Mouse (Mus musculus): ENCODE measurements around the gene Ube2f. TPM values are rescaled to one million over a fixed set of nuclear protein-coding genes. Genes with fewer than 3 reads are reported as not detected.

Gene Ube2f
- polyA plus RNA-seq, 1 experiment: 19.5 TPM

DNA sequence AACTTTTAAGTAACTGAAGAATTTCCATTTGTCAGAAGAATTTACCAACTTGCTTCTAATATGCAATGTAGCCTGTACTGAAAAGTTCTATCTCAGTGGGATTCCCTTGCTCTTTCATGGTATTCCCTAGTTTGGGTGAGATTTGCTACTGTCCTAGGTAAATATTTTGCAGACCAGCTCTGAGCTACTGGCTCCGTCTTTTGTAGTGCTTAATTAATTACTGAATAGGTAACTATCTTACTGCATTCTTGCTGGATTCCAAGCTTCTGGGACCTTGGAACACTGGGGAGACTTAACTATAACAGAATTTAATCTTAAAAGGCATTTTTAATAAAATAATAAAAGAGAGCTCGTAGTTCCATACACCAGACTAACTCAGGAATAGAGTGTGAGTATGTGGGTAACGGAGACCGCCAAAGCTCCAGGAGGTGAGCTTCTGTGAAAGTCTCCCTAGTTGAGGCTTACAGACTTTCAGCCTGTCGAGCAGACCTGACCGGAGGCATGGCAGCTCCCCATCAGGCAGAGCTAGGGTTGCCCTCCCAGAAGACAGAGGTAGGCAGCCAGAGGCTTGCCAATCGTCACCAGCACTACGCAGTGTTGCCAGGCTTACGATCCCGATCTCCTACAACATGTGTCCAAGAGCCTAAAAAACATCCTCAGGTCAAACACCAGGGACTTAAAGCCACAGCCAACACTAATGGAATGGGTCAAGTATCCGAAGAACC lies 42.2 kb downstream of the Ube2f start:
- no peak overlapping the region for H3K27ac ChIP-seq (ENCODE audit: insufficient read depth, low read depth, low read length)
- peaks cover 7% of the 10 kb centered on the region; the same call in 1 of the 2 replicates for H3K36me3 ChIP-seq (ENCODE audit: control insufficient read depth, insufficient read depth, low read length)
- peaks cover 2% of the 10 kb centered on the region; the same call in 1 of the 2 replicates for H3K4me1 ChIP-seq (ENCODE audit: control insufficient read depth, insufficient read depth, insufficient read length, low read length)
- WGBS: 94% methylated on average over 11 of the region's 11 CpGs
- TF ChIP-seq POLR2A (IDR thresholded peaks at IDR 0.05; ENCODE audit: low read depth, low read length) (no peak), CTCF (IDR thresholded peaks at IDR 0.05; ENCODE audit: extremely low read depth, insufficient read length, insufficient replicate concordance, low read depth, low read length) (no peak)
- H3K27me3 ChIP-seq (ENCODE audit: control insufficient read depth, insufficient read depth, low read length): no peaks in the 10 kb centered on the region
- no peak overlapping the region for H3K4me3 ChIP-seq (ENCODE audit: low read depth, low read length)

DNA sequence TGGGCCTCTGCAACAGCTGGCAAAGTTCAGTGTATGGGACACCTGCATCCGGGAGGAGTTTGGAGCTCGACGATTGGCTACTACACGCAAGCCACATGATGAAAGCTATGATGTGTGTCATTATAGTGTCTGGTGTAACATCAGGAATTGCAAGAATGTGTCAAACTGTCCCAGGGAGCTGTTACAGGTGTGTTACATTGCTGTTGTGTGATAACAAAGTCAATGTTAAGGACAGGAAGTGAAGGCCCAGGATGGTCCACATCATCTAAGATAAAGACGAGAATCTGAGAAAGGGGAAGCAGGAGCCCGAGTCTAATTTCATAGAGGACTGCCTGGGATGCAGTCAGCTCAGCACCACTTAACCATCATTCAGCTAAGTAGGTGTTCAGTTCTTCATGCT lies 45.4 kb downstream of the Ube2f start:
- Histone ChIP-seq H3K27me3 (ENCODE audit: control insufficient read depth, insufficient read depth, low read length) (no peaks in the 10 kb centered on the region), H3K4me1 (ENCODE audit: control insufficient read depth, insufficient read depth, insufficient read length, low read length) (peaks cover 4% of the 10 kb centered on the region; the same call in 1 of the 2 replicates), H3K36me3 (ENCODE audit: control insufficient read depth, insufficient read depth, low read length) (peaks cover 4% of the 10 kb centered on the region; the same call in 1 of the 2 replicates), H3K27ac (ENCODE audit: insufficient read depth, low read depth, low read length) (no peak overlapping the region), H3K4me3 (ENCODE audit: low read depth, low read length) (no peak overlapping the region)
- TF ChIP-seq CTCF (IDR thresholded peaks at IDR 0.05; ENCODE audit: extremely low read depth, insufficient read length, insufficient replicate concordance, low read depth, low read length) (no peak), POLR2A (IDR thresholded peaks at IDR 0.05; ENCODE audit: low read depth, low read length) (no peak)
- 86% methylated on average over 6 of the region's 6 CpGs for WGBS

DNA sequence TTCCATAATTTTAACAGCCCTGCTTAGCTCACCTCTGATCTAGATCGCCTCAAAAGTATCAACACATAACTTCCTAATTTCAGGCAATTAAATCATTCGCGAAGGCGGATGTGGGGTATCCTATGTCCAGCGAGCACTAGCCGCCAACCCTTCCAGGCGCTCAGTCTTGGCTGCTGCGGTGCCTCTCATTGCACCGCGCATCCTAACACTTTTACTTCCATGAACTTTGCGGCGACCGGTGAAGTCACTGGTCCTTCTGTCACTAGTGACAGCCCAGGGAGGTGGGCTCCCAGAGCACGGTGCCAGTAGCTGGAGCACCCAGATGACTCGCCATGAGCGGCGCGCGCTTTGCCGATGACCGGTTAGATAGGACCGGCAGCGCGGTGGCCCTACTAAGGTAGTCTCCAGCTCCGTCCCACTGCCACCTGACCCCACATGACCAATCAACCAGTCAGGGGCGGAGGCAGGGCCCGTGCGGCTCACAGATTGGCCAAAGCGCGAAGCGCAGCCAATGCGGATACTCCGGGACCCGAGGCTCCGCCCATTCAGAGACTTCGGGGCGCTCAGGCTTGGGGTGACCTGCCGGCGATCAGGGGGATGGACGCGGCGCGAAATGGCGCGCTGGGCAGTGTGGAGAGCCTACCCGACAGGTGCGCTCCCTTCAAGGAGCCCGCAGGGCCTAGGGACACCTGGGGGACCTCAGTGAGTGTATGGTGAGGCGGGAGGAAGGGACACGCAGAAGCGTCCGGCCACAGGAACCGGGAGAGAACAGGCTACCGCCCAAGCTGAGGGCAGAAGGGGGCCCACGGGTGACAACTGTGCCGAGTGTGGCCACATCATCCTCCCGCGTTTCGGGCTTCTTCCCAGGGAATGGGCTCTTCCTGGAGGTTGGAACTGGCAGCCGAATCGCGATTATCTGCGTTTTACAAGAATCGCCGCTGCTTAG lies 48.0 kb downstream of the Ube2f start, which contains the start of gene Scly:
Gene Scly (plus strand): TSS at position 540 of the 946 bp plus-strand sequence.
- Histone ChIP-seq H3K4me3 (ENCODE audit: low read depth, low read length) (peak within 1 kb of the TSS; percentile 80), H3K27me3 (ENCODE audit: control insufficient read depth, insufficient read depth, low read length) (no peaks in the 10 kb centered on the region), H3K27ac (ENCODE audit: insufficient read depth, low read depth, low read length) (peak within 1 kb of the TSS; percentile 74), H3K4me1 (ENCODE audit: control insufficient read depth, insufficient read depth, insufficient read length, low read length) (peaks cover 4% of the 10 kb centered on the region), H3K36me3 (ENCODE audit: control insufficient read depth, insufficient read depth, low read length) (peaks cover 6% of the 10 kb centered on the region; the same call in 1 of the 2 replicates)
- under 1% methylated on average over 64 of the region's 65 CpGs for WGBS
- TF ChIP-seq POLR2A (IDR thresholded peaks at IDR 0.05; ENCODE audit: low read depth, low read length): peak; percentile 74
- TF ChIP-seq CTCF (IDR thresholded peaks at IDR 0.05; ENCODE audit: extremely low read depth, insufficient read length, insufficient replicate concordance, low read depth, low read length): no peak

DNA sequence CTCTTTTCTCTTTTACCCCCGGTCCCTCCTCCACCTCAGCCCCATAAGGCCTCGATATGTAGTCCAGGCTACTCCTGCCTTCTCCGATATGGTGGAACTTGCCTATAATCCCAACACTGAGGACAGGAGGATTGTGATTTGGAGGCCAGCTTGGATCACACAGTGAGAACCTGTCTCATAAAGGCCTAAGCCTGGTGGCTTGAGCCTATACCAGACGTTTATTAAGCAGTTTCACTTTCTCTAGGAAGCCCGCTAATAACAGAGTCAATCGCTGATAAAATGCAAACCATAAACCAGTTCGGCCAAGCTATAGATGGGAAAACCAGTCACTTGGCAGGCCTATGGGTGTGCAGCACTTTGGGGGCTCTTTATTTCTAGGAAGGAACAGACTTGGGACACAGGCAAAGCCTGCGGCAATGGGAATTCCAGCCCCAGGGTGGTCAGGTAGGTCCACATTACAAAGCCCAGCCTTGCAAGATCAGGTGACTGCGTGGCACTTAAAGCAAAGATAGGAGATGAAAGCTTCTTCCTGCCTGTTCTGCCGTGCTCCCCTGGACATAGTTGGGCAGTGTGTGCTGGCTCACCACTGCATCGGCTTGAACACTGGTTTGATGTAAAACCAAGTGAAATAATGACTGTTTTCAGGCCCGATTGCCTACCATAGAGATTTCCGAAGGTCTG lies 49.1 kb downstream of the Ube2f start:
- peaks cover 4% of the 10 kb centered on the region for H3K4me1 ChIP-seq (ENCODE audit: control insufficient read depth, insufficient read depth, insufficient read length, low read length)
- H3K36me3 ChIP-seq (ENCODE audit: control insufficient read depth, insufficient read depth, low read length): peaks cover 12% of the 10 kb centered on the region
- TF ChIP-seq CTCF (IDR thresholded peaks at IDR 0.05; ENCODE audit: extremely low read depth, insufficient read length, insufficient replicate concordance, low read depth, low read length) (no peak), POLR2A (IDR thresholded peaks at IDR 0.05; ENCODE audit: low read depth, low read length) (no peak)
- no peaks in the 10 kb centered on the region for H3K27me3 ChIP-seq (ENCODE audit: control insufficient read depth, insufficient read depth, low read length)
- H3K4me3 ChIP-seq (ENCODE audit: low read depth, low read length): peak overlapping the region; percentile 80
- 29% methylated on average over 13 of the region's 13 CpGs for WGBS
- H3K27ac ChIP-seq (ENCODE audit: insufficient read depth, low read depth, low read length): peak overlapping the region; percentile 74

DNA sequence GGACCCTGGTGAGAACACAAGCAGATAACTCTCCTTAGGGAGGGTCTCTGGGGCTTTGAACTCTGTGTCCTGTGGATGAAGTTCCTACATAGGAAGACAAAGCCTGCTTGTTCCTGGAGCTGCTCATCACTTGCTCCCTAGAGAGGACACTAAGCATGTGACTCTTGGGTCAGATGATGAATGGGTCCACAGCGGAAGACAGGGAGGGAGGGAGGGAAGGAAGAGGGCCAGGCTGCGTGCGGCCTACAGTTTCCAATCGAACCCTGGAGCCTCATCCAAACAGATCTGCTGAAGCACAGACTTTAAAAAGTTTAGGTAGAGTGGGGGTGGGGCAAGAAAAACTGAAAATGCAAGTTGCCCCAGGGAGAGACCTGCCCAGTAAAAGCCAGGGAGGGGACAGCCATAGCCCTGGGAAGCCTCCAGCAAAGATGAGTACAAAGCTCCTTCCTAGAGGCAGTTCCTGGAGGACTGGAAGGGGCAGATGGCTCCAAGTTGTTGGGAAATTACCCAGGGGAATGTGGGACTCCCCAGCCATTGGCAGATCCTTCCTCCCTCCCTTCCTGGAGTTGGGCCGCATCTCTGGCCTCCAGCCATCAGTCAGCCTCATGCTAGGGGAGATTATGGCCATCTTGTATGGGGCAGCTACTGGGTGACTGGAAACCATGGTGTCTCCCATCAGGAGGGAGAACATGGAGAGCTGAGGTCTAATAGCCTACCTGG lies 49.8 kb downstream of the Ube2f start:
- 54% methylated on average over 5 of the region's 5 CpGs for WGBS
- no peak overlapping the region for H3K4me3 ChIP-seq (ENCODE audit: low read depth, low read length)
- peaks cover 4% of the 10 kb centered on the region for H3K4me1 ChIP-seq (ENCODE audit: control insufficient read depth, insufficient read depth, insufficient read length, low read length)
- H3K36me3 ChIP-seq (ENCODE audit: control insufficient read depth, insufficient read depth, low read length): peaks cover 14% of the 10 kb centered on the region
- no peak for TF ChIP-seq CTCF (IDR thresholded peaks at IDR 0.05; ENCODE audit: extremely low read depth, insufficient read length, insufficient replicate concordance, low read depth, low read length)
- TF ChIP-seq POLR2A (IDR thresholded peaks at IDR 0.05; ENCODE audit: low read depth, low read length): no peak
- no peaks in the 10 kb centered on the region for H3K27me3 ChIP-seq (ENCODE audit: control insufficient read depth, insufficient read depth, low read length)
- H3K27ac ChIP-seq (ENCODE audit: insufficient read depth, low read depth, low read length): peak overlapping the region; percentile 74

DNA sequence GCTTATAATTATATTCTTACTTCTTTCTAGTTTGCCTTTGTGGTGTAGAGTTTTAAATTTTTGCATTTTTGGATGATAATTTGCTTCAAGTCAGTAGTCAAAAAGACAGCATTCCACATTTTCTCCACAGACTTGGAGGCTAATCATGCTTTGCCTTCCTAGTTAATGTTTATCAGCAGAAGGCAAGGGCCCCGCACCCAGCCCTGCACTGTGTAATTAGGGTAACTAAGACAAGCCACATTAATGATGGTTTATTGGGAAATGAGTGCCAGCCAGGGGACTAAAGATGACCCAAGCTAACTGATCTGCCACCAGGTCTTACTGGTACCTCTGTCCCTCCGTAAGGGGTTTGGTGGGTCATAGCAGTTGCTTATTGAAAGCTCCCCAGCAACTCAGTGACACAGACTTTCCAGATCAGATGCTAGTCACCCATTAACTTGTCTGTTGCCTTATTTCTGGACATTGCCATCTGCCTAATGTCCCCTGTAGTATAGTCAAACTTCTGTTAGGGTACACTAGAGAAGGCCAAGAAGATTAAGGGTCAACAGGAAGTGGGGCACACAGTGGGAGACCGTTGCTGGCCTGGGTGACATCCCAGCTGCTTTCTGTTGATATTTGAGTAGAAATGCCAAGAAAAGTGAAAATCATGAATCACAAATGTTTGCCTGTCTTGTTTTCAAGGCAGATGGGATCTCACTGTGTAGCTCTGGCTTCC lies 51.3 kb downstream of the Ube2f start:
- no peaks in the 10 kb centered on the region for H3K27me3 ChIP-seq (ENCODE audit: control insufficient read depth, insufficient read depth, low read length)
- TF ChIP-seq POLR2A (IDR thresholded peaks at IDR 0.05; ENCODE audit: low read depth, low read length) (no peak), CTCF (IDR thresholded peaks at IDR 0.05; ENCODE audit: extremely low read depth, insufficient read length, insufficient replicate concordance, low read depth, low read length) (no peak)
- H3K4me1 ChIP-seq (ENCODE audit: control insufficient read depth, insufficient read depth, insufficient read length, low read length): peaks cover 4% of the 10 kb centered on the region
- no peak overlapping the region; the same call in 1 of the 2 replicates for H3K27ac ChIP-seq (ENCODE audit: insufficient read depth, low read depth, low read length)
- peaks cover 26% of the 10 kb centered on the region for H3K36me3 ChIP-seq (ENCODE audit: control insufficient read depth, insufficient read depth, low read length)
- 41% methylated on average over 3 of the region's 3 CpGs for WGBS
- no peak overlapping the region for H3K4me3 ChIP-seq (ENCODE audit: low read depth, low read length)

Data from small intestine, adult 2 months (tissue).